Mouse (Mus musculus) hematopoietic stem cell, adult 5-6 weeks (primary cell): ENCODE results near the gene Ltbp1. TPM values are rescaled to one million over a fixed set of nuclear protein-coding genes. Genes with fewer than 3 reads are reported as not detected.

Source experiments
- ATAC-seq, 2 experiments: fragments of 125-278 bp in 1 of 2; replicated peaks in 1 of 2; 2 replicates each; pipeline ENCODE4 v1.8.0; 2016 to 2017; ENCODE audit warnings: inconsistent platforms in 2 of 2, mild to moderate bottlenecking in 2 of 2, moderate number of reproducible peaks in 2 of 2, low read depth in 1 of 2, moderate TSS enrichment in 1 of 2; ENCODE audit not compliant: low FRiP score in 2 of 2, poor library complexity in 2 of 2, severe bottlenecking in 2 of 2, insufficient read depth in 1 of 2, low TSS enrichment in 1 of 2
- total RNA-seq: library from RNA; stranded (forward); fragments of 172-1452, 232-1000 nt; gene quantifications from 2 replicates; pipeline ENCODE4 v1.2.3, GENCODE M21; 2017

Gene Ltbp1
- total RNA-seq, 1 experiment from 2014 or later = 1.0 TPM

DNA sequence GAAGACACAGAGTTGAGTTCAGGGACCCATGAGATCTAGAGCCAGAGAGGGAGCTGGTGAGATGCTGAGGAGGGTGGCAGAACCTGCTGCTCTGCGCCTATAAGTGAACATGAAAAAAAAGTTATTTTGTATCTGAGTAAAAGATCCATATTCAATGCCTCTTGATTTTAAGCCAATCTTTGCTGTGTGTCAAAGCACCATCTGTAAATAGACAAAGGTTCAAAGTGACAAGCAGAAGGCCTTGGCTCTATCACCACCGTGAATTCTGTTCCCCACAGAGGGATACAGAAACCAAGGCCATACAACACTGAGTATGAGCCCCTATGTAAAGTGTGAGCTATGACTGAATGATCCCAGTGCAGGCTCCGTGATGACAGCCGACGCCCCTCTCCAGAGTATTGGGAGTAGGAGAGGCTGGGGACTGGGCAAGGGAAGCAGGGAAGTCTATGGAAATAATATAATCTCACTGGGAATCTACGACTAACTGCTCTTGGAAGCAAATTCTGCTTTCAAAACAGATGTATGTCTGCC lies 326.1 kb downstream of the Ltbp1 start:
- ATAC-seq = no peak

- no peak for ATAC-seq
Observed at GRCm38 (mm10) chr17:75332289-75332688, 326.9 kb downstream of the Ltbp1 start.

DNA sequence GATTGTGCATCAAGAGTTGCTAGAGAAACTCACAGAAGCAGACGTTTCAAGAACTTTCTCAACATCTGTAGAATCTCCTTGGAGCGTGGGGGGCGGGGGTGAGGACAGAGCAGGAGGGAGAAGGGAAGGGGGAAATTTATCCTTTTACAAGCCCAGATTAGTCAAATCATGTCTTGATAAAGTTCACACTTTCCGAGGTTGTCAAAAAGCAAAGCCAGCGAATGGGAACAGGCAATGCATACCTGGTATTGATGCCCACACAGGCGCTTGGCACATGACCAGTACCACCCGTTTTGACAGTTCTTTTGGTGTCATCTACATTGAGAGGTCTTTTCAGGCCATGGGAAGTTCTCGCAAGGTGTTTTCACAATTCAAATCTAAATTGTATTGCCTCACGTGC lies 327.6 kb downstream of the Ltbp1 start:
- ATAC-seq = no peak

DNA sequence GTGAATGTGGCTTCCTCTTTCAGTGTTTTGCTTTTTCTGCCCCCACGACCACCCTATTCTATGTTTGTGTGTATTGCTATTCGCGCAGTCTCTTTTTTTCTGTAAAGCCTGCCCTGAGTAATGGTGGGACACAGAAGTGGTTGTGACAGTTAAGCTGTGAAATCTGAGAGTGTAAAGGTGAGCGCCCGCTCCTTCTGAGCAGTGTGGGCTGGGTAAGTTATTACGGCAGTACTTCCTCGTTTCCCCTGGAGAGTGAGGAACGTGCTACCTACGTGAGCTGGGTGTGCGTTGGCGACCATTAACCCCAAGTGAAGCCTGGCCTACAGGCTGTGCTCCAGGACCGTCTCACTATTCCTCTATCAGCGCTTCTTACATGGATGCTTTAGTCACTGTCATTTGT lies 328.4 kb downstream of the Ltbp1 start:
- peak in 1 of 2 experiments; percentile 46; a peak in 1 of 4 replicates for ATAC-seq

DNA sequence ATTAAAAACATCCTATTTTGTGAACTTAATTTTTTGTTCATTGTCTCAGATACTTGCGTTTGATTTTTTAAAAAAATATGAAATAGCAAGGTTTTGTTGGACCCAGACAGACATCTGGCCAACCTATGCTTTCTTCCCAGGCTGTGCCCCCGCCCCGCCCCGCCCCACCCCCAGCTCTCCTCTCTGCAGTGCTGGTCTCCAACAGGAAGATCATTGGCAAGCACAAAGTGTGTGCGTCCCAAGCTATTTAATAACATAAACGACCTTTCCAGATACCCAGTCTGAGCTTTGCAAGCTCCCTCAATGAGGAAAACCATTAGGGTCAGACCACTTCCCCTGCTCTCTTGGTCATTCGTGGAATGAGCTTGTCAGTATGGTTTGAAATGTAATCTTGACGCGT lies 330.3 kb downstream of the Ltbp1 start:
- ATAC-seq = no peak

GRCm38 (mm10) chr17:75341227-75341626 lies 335.9 kb downstream of the Ltbp1 start:
- no peak for ATAC-seq

DNA sequence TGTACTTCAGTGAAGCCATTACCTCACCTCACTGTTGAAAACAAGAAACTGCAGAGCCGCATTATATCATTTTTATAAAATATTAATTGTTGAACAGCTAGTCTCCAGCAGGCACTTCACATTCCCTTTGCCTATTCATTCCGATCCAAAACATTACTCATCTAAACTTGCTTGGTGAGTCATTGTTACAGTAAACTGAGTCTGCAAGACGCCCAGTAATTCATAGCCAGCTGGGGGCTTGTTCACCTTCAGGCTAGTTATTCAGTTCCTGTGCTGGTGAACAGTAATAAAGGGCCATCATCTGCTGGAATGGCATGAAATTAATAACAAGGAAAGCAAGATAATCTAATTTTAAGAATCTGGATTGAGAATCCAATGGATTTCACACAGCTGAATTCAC lies 339.7 kb downstream of the Ltbp1 start:
- ATAC-seq = no peak

DNA sequence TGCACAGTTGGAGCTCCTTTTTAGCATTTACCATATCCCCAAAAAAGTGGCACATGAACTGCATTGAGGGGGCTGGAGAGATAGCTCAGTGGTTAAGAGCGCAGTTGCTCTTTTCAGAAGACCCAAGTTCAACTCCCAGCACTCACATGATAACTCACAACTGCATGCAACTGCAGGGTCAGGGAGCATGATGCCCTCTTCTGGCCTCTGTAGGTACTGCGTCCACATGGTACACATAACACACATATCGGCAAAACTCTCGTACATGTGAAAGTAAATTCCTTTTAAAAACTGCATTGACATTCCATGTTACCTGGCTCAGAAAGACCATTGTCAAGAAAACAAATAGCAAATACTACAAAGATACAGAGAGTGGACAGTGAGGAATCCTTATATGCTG lies 342.0 kb downstream of the Ltbp1 start:
- ATAC-seq = no peak

DNA sequence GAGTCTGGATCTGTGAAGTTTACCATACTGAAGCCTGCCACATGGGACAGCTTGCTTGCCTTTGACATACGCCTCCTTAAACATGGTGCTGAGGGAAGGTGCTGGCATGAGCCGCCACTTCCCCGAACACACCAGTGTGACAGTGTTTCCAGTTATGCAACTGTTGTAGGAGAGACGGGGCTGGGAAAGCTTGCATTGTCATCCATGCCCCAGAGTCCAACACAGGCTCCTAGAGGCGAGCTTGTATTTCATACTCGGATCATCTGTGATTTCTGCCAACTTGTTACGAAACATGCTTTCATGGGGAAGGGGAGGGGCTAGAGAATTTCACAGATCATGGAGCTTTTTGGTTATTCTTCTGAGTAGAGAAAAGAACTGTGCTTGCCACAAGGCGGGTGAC lies 343.7 kb downstream of the Ltbp1 start:
- ATAC-seq = peak; percentile 54 to 68; a peak in 3 of 4 replicates

DNA sequence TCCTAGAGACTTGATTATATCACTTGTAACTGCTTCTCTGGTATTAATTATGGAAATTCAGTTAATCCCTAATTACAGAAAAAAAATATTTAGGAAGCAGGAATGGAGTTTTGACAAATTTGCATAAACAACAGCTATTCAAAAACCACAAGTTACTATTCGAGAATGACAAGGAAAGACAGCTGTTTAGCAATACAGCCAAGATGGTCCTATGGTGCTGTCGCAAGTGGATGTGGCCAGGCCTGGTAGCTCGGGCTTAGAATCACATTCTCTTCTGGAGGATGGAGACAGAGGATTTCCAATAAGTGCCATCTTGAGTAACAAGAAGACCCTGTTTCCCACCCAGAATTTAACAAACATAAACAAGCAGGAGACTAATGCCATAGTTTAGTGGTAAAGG lies 344.2 kb downstream of the Ltbp1 start:
- ATAC-seq = no peak; a peak in 1 of 4 replicates

GRCm38 (mm10) chr17:75353323-75353722 lies 348.0 kb downstream of the Ltbp1 start:
- no peak for ATAC-seq

DNA sequence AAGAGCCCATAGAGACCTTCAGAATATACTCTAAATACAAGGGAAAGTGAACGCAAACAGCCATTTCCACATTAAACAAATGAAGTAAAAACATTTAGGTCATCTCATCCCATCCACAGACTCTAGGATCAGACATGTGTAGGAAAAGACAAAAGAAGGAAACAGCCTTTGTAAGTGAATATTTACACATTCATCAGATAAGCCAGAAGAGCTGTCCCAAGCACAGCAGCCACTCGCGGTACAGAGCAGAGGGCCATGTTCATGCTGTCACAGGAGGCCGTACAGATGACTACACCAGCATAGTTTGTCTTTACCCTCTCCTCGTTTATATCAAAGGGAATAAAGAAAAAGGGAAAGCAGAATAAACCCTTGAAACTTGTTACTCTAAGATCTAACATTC lies 350.1 kb downstream of the Ltbp1 start:
- ATAC-seq = no peak

- no peak for ATAC-seq
Observed at GRCm38 (mm10) chr17:75360111-75360510, 354.7 kb downstream of the Ltbp1 start.

DNA sequence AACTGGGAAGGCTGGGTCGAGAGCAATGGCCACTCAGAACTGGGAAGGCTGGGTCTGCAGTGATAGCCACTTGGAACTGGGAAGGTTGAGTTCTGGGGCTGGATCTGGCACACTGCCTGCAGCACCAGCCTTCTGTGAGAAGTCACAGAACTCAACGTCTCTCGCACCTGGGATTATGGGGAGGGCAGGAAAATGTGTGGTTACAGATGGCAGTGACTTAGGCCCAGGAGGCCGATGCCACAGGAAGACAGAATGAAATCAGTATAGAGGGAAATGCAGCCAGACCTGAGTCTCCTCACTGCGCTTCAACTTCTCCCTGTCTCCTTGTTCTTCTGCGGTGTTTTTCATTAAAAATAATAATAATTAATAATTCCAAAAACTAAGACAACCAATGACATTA lies 361.0 kb downstream of the Ltbp1 start:
- peak; percentile 61 to 66 for ATAC-seq

DNA sequence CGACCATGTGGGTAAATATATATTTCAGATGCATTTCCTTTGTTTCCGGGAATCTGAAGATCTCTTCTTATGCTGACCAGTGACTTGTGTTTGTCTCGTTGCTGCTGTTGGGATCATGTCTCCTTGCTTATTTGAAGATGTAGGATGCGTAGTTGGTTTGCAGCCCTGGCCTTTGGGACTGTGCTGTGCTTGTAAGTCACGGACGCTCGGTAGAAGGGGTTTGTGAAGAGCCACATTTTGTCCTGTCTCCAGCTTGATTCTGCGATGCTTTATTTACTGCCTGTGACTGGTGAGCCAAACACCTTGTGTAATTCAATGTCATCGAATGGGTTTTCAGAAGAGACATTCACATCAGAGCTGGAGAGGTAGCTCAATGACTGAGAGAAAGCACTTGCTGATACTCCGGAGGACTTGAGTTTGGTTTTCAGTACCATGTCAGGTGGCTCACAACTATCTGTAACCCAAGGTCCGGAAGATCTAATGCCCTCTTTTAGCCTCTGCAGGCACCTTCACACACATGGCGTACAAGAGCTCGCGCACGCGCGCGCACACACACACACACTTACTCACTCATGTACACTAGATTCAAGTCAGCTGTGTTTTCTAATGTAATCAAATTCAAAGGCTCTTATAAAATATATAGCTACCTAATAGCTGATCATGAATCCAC lies 362.3 kb downstream of the Ltbp1 start:
- no peak for ATAC-seq

GRCm38 (mm10) chr17:75368580-75368979 lies 363.2 kb downstream of the Ltbp1 start:
- no peak for ATAC-seq

DNA sequence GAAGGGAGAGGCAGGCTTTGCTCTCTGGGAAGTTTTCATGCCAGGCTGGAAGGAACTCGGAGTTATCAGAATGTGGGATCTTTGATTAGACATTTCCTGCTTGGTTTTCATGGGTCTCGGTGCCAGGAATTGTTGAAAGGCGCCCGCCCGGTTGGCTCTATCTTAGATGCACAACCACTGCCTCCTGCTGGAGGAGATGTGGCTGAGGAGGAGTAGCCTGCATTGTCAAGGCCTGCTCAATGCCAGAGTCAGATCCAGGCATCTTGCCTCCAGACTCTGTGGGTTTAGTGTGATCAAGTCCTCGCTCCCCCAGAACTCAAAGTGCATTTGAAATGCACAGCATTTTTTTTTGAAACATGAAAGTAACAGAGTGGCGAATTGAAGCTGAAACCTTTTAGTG lies 364.0 kb downstream of the Ltbp1 start:
- peak; percentile 35 to 52; a peak in 3 of 4 replicates for ATAC-seq

DNA sequence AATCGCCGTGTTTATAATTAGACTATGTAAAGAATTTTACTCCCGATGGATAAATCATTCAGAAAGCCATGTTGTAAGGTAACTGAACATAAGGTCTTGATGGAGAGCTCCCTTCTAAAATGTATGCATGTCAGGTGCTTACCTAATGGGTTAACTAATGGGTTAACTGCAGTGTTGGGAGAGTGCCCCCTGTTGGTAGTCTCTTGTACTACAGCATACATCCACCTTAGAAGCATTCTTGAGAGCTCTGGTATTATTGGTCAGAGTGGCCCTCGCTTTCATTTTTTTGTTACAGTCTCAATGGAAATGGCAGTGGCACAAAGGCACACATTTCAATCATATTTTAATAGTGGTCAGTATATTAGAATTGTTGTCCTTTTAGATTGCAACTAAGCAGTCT lies 364.8 kb downstream of the Ltbp1 start:
- ATAC-seq = 0 out of 4 replicates have a peak, but pooled peaks of 1 of the 2 experiments have one; percentile 20

DNA sequence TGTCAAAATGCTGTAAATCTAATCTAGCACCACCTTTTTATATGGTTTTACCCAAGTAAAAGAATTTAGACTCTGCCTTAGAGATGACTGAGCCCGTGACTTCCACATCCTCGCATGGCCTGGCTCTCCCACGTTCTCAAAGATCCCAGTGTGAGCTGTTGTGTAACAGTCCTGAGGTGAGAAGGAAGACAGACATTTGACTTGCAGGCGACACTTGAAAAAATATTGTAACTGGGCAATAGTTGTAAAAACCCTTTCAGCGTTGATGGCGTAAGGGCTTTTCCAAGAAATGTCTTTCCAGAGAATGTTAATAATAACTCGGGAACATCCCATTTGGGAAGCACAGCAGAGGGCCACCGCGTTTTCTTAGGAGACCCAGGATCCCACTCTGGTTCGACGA lies 366.3 kb downstream of the Ltbp1 start:
- no peak for ATAC-seq
